Mouse (Mus musculus) T-helper 1 cell (primary cell): ENCODE data around the gene Sim2.

Source experiments
- in situ Hi-C: fragments of 300-600 bp; cut with MboI, MseI; formaldehyde crosslinking; loops from one replicate; pipeline ENCODE4 v1.15.1; 2025; ENCODE audit warnings: high pct_unique_total_duplicates

Sim2 gene

DNA sequence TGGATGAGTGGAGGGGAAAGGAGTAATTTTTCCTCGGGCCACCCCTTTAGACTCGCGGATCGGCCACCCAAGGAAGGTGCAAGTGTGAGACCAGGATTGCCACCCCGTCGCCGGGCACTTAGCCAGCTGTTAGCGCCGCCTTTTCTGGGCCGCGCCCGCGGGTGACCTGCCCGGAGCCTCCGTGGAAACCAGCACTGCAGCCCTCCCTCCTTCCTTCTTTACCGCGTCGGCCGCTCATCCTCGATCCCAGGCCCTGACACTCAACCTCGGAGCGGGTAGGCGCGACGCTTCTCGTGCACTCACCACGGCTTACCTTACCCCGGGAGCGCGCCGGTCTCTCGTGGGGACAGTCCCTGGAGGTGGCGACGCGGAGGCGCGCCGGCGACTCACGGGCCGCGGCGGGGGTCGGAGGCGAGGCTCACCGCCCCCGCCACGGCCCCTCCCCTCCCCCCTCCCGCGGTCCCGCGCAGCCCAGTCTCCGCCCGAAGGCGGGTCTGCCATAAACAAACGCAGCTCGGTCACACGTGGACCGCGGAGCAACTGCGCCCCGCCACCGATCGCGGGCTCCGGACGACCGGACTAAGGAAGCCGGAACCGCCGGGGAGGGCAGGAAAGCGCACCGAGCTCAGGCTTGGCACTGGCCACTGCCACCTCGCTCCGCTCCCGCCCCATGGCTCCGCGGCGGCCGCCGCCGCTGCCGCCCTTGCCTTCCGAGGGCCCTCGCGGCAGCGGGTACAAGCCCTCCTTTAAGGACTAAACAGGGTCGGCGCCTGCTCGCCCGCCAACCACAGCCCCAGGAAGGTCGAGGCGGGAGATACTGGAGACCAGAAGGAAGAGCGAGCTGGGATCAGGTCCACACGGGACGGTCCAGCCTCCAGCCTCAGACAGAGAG is at the start of gene Sim2:
Sim2 (plus strand) TSS at position 221 of the 892 bp plus-strand sequence.
- in situ Hi-C loops, result loop anchor here (10.0 kb wide), 1 partner anchor 1090 kb away; no protein-coding TSS in a partner anchor

DNA sequence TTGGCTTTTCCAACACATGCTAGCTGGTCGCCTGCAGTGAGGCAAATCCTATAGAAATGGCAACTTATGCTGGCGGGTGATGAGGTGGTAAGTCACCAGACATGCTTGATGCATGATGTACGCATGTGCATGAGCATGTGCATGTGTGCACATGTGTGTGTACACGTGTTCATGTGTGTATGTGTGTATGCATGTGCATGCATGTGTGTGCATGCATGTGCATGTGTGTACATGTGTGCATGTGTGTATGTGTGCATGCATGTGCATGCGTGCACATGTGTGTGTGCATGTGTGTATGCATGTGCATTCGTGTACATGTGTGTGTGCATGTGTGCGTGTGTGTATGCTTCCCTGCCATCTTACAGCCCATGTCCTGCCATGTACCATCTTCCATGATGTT is 47.5 kb upstream of the Sim2 start:
- in situ Hi-C loops, result no loop called here

DNA sequence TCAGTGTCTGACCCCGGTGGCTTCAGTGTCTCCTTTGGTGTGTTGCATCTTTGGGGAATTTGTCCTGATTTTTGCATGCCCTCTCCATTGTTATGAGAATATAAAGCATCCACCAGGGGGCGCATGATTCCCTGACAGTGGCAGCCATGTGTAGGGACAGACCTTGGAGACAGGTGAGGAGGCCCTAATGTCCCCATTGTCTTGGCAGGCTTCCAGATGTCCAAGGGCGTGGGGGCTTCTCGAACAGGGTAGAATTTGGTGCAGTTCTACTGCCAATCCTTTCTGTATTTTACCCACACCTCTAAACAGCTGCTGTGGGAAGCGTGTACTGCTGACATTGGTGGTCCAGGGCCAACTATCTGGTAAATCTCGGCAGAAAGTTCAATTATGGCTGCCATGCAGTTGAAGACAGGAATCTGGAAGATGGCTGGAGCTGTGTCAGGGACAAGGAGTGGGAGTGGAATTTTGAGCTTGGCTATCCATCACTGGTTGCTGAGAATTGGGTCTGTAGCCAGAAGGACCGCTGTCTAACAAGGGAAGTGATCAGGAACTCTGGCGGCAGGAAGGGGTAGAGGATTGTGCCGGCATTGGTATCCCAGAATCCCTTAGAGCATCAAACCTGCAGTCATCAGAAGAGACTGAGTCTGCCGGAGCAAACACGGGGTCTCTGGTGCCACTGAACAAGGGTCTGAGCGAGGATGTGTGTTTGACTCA is 46.3 kb upstream of the Sim2 start:
- in situ Hi-C loops, result no loop called here

DNA sequence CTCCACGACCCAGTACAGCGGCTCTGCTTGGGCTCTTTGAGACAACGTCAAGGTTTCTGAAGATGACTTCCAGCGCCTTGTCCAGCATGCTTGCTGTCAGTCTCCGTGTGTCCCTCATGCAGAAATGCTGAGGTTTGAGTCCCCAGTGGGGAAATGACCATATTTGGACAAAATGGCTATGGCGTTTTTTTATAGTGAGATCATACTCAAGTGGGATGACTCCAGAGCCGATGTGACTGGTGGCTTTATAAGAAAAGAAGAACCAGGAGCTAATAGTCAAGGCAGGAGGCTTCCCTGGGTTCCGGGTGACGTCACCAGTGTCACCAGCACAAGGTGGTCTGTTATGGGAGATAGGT is 45.8 kb upstream of the Sim2 start:
- in situ Hi-C loops, result no loop called here

DNA sequence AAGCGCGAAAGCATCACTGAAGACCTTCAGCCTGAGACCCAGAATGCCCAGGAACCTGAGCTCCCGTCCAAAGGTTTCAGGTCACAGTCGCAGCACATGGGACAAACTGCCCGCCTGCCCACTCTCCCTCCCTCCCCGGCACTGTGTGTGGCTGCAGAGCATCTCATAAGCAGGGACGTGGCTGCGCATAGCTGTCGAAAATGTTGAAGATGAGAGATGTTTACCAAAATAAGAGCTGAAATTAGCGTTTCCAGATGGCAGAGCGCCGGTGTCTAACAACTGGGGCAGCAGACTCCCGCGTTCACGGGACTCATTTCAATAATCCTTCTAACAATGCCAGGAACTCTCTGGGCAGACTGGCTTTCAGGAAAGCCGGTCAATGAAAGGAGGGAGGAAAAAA is 44.2 kb upstream of the Sim2 start:
- in situ Hi-C loops, result loop anchor here (10.0 kb wide), 1 partner anchor 1834 kb away; no protein-coding TSS in a partner anchor

DNA sequence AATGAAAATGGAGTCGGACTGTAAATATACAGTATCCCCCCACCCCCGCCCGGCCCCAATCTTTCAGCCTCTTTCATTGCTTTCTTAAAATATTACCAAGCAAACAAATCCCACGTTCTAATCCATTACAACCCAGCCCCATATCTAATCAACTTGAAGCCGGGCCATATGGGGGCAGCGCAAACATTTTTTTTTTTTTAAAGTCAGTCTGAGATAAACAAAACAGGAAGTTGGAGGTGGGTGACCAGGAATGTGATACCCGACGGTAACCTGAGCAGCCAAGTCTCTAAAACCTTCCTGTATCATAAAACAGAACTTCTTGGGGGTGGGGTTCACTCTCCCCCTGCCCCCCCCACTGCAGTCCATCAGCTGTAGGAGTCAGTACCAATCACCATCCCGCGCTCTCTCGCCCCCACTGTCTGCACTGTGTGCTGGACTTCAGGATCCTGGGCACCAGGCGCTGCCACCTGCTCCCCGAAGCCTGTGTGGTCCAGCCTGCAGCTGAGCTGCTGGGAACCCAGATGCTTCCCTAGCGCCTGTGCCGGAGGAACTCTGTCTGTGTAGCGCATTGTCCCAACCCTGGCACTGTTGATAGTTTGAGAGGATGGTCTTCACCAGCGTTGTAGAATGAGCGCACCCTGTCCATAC is 43.5 kb upstream of the Sim2 start:
- in situ Hi-C loops, result loop anchor here (10.0 kb wide), 1 partner anchor 1834 kb away; no protein-coding TSS in a partner anchor

DNA sequence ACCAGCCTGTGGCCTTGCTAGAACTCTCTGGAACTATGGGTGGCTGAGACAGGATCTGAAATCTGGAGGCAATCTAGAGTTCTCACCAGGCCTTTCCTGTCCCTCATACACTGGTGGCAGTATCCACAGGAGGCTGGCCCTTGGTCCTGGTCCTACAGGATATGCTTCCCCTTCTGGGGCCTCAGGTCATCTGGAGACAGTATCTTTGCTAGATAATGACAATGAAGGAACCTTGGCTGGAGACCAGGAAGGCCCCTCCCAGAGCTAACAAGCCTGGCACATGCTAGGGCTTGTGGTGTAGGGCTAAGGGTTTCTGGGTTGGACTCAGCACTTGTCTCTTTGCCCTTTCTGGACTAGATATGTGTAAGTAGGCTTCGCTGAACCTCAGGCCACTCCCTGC is 40.9 kb upstream of the Sim2 start:
- in situ Hi-C loops, result loop anchor here (10.0 kb wide), 1 partner anchor 1831 kb away; no protein-coding TSS in a partner anchor

DNA sequence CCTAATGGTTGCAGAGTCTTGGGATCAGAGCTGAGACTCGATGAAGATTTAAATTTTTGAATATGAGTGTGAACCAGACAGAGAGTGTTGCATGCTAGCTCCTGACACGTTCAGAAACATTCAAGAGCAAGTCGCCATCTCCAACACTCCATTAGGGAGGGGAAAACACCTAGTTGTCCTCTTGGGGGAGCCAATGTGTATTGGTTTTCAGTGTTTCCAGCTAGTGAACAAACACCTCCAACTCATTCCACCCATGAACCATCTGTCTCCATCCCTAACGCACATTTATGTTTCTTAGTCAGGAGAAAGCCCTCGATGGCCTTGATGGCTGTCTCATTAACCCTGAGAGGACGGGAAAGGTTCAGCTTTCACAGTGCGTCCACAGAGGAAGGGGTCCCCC is 39.7 kb upstream of the Sim2 start:
- in situ Hi-C loops, result loop anchor here (10.0 kb wide), 1 partner anchor 1830 kb away; no protein-coding TSS in a partner anchor

DNA sequence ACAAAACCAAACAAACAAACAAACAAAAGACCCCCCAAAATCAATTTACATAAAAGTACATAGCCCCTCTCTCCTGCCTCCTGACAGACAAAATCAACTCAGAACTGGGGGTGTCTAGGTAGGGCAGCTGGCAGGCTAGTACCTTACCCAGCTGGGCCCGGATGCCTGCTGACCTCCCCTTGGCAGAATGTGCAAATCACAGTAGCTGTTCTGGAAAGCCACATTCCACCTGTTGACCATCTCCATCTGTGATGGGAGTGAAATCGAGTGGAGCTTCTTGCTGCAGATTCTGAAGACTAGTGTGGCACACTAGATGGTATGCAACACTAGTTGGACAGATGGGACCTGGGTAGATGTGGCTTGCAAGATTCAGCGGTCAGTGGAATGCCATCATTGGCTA is 34.4 kb upstream of the Sim2 start:
- in situ Hi-C loops, result no loop called here

DNA sequence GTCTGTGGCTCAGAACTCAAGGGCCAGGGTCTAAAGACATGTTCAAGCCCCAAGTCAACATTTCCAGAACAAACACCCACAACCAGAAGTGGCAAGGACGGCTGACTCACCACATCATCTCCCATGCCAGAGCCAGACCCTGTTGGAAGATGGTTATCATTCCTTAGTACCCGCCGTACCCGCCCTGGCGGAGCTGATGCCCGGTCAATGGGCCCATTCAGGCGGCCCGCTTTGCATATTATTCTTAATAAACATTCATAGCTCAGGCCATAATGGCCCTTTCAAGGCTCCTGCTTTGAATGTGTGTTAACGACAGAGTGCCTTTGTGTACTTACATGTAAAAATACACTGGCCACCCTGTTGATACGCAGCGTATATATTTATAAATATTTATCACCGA is 29.6 kb upstream of the Sim2 start:
- in situ Hi-C loops, result no loop called here

DNA sequence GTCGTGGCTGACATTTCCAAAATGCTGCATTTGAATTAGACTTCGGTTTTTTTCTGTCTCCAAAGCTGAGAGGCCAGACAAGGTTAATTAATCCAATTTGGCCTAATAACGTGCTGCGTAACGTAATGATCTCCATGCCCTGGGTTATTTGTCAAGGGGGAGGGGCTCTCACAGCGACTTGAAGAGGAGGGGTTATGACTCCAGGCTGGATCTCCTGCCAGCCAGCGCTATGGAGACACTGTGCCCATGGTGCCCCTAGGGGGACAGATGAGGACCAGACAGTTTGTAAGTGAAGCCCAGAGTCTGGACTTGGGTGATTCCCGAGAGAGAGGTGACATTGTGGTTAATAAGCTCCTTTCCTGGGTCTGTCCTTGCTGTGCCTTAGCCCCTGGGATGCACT is 29.2 kb upstream of the Sim2 start:
- in situ Hi-C loops, result no loop called here

DNA sequence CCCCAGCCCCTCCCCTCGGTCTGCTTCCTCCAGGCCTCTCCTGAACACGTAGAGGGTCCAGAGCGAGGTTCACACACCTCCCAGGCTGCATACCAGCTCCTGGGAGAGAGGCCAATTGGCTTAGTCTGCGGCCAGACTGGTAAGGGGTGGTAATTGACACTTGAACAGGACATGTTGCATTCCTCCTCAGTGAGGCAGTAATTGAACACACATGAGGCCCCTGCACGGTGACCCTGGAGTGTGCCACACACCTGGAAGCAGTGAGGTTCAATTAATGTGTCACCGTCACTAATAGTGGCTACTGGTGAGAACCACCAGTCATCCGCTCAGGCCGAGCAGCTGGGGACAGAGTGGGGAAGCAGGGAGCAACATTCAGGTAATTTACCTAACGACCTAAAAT is 24.9 kb upstream of the Sim2 start:
- in situ Hi-C loops, result no loop called here

DNA sequence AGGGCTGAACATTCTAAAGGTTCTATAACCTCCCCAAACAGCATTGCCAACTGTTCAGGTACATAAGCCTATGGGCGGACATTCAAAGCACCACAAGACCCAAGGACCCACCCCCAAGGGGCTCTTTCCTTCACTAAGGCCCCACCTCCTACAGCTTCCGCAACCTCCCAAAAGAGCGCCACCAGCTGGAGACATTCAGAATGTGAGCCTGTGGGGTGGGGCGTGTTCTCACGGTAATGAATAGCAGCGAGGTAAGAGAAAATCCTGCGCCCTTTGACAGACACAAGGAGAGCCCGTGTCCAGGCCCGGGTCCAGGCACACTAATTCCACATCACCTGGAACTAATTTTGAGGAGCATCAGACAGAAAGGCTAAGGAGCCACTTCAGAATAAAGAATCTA is 20.5 kb upstream of the Sim2 start:
- in situ Hi-C loops, result no loop called here

DNA sequence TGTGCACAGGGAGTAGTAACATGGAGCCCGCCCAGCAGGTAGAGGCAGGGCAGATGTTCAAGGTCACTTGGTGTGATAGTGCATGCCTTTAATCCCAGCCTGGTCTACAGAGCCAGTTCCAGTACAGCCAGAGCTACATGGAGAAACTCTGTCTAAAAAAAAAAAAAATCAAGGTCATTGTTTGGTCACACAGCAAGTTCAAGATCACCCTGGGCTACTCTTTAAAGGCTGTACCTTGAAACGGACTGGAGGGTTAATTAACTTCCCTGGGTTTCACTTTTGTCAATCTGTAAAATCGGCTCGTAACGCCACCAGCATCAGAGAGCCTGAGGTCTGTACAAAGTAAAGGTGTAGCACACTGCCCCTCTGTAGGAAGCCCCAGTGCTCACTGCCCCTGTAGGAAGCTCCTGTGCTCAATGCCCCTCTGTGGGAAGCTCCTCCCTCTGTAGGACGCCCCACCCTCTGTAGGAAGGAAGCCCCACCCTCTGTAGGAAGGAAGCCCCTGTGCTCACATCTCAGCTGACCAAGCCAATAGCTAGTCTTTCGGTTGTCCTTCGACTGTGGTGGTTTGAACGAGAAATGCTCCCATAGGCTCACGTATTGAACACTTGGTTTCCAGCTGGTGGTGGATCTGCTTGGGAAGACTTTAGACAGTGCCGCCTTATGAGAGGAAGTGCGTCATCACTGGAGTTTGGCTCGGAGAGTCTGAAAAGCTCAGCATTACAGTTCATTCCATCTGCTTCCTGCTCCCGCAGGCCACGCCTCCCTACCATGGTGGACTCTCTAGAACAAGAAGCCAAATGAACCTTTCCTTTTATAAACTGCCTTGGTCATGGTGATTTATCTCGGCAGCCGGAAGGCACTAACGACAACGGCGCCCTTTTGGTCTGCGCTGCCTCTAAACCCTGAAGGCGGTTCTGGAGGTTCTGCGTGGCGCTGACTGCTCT is 18.7 kb upstream of the Sim2 start:
- in situ Hi-C loops, result no loop called here

DNA sequence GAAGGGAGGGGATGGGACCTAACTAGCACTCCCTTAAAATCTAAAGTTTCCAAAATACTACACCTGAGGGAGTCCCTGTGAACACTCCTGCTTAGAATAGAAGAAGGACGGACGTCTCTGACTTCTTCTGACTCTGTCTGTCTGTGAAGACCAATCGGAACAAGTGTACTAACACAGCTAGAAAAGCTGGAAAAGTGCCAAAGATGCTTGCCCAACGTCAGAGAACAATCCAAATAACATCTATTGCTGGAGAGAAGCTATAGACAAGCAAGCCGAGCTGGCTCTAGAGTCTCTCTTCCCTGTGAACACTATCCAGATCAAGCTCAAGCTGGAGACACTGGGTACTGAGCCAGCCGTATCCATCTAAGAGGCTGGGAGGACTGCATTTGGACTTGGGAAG is 18.0 kb upstream of the Sim2 start:
- in situ Hi-C loops, result no loop called here

DNA sequence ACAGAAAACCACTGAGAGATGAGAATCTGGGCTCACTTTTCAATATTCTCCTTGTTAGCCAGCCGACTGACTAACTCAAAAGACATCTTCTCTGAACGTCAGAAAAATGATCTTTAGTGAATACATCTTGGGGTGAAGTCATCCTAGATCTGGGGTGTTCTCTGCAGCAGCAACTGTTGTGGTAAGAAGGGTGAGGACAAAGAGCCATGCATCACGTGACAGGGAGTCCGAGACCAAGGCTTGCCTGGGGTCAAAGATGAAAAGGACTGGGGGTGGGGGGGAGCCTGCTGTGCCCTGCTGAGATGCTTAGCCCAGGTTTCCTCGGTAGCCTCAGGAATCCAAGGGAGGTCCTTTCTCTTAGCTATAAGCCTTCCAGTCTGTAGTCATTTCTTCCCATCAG is 17.5 kb upstream of the Sim2 start:
- in situ Hi-C loops, result no loop called here

DNA sequence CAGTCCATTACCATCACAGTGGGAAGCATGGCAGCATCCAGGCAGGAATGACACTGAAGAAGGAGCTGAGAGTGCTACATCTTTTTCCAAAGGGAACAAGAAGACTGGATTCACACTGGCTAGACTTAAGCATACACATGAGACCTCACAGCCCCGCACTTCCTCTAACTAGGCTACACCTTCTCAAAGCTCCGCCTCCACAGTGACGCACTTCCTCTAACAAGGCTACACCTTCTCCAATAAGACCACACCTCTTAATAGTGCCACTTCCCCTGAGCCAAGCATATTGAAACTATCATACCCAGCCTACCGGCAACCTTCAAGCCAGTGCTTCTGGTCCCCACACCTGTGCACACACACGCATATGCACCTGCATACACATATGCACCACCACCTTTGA is 15.7 kb upstream of the Sim2 start:
- in situ Hi-C loops, result no loop called here

DNA sequence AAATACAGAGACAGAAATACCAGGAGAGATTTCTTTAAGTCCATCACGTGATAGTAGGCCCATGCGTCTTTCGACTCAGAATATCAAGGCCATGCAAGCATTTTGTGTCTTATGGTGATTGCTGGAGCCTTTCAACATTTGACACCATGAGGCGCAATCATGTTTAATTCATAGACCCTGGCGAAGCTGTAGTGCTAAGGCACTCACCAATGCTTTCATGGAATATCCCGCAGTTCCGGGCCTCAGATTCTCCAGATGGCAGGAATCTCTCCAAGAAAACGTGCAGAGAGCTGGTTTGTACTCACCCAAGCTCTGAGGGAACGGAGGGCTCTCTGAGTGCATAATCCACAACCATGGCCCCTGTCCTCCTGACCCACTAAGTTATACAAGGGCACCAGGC is 13.8 kb upstream of the Sim2 start:
- in situ Hi-C loops, result no loop called here

DNA sequence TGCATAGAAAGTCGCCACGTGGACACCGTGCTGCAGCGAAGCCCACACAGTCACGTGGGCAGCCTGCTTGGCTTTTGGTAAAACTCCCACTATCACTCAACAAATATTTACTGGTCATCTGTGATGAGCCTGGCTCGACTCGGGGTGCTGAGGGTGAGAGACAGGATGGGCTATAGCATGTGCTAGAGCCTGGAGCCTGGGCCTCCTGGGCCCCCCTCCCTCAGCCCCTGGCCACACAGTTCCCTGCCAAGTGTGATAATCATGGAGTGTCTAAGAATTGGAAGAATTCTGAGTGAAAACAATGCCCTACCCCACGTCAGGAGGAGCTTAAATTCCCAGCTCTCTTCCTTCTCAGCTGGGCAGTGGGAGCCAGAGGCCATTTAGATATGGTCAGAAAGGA is 13.3 kb upstream of the Sim2 start:
- in situ Hi-C loops, result no loop called here

DNA sequence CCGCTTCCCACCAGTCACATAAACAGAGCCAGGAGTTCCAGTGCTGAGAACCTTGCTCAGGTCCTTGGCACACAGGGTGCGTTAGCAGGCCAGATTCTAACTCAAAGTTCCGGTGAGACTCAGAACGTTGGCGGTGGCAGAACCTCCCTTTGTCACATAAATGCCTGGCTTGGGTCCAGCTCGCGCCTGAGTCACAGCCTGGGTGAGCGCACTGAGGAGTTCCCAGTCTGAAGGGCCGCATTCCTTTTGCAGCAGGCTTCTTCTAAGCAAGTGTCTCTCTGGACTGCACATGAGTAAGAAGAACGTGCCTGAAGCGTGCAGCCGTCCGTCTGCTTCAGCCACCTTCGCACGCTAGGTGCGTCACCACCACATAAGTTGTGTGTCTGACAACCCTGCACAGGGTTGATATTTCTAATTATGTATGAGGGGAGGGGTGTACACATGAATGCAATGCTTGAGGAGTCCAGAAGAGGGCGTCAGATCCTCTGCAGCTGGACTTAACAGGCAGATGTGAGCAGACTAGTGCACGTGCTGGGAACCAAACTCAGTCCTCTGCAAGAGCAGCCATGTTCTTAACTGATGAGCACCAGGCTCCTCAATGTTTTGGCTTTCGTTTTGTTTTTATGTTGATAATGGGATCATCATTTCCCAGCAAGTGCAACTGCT is 9.2 kb upstream of the Sim2 start:
- in situ Hi-C loops, result no loop called here
